Mouse (Mus musculus) erythroblast, adult 5-6 weeks (primary cell): ENCODE data around the gene Olfr715b. TPM values are rescaled to one million over a fixed set of nuclear protein-coding genes. Genes with fewer than 3 reads are reported as not detected.
"Not testable (repeated sequence)": the region's sequence is repeated elsewhere in the genome, so short reads cannot be mapped to it uniquely, and the experiment has no call there.

Experiments used
- ATAC-seq: replicated peaks from 2 replicates; pipeline ENCODE4 v1.8.0; 2016; ENCODE audit warnings: moderate number of reproducible peaks, mild to moderate bottlenecking, moderate TSS enrichment, inconsistent platforms; ENCODE audit not compliant: poor library complexity, low FRiP score, severe bottlenecking
- total RNA-seq, 2 experiments: library from RNA; stranded (forward) in 1 of 2; stranded (reverse) in 1 of 2; fragments of 150-400 nt in 1 of 2; fragments of 200-764, 138-1000 nt in 1 of 2; gene quantifications; 2 replicates each; pipeline versions ENCODE4 v1.2.3 to v1.2.4; 2015 to 2017; ENCODE audit warnings: low replicate concordance in 2 of 2

Gene Olfr715b
- total RNA-seq (2015; ENCODE audit: low replicate concordance) (not detected in 2 replicates), total RNA-seq (2017; ENCODE audit: low replicate concordance) (not detected in 2 replicates)

- not testable (repeated sequence) for ATAC-seq
Measured at GRCm38 (mm10) chr7:107110269-107110668, at the start of gene Olfr715b. Gene Olfr715b, minus strand, starts transcription at chr7:107110369.

GRCm38 (mm10) chr7:107138027-107138426 lies 27.9 kb upstream of the Olfr715b start, which contains the start of gene Olfr716:
Gene Olfr716, plus strand, starts transcription at chr7:107138327.
- not testable (repeated sequence) for ATAC-seq

GRCm38 (mm10) chr7:107130983-107131382 lies 20.8 kb upstream of the Olfr715b start, which contains the start of gene Olfr715:
Gene Olfr715, minus strand, starts transcription at chr7:107131083.
- not testable (repeated sequence) for ATAC-seq

DNA sequence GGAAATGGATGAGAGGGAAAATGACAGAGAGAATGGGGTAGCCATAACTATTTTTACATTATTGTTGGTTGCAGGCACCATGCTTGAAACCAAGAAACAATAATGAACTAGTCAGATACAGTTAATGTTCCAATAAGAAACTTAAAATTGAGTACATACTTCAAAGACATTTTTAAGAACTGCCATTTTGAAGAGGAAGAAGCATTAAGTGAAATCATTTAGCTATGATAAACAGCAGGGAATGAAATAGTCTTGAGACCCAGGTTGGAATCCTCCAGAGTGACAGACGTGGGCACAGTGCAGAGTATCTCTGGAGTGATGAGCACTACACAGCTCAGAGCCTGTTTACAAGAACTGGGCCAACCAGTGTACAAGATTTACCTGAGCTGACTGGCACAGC lies 17.2 kb downstream of the Olfr715b start, which contains the start of gene Olfr17:
Olfr17 (plus strand) TSS at position 301 of the 400 bp plus-strand sequence.
- ATAC-seq: no peak

- no peak for ATAC-seq
Measured at GRCm38 (mm10) chr7:107070681-107071080, 39.5 kb downstream of the Olfr715b start, which contains the start of gene Olfr714. Gene Olfr714, plus strand, starts transcription at chr7:107070981.

Other genes with a start within 250 kb of the Olfr715b start
- not detected in 2 replicates for gene Olfr704, start 247.2 kb downstream of the Olfr715b start, total RNA-seq (2015; ENCODE audit: low replicate concordance)
- not detected in 2 replicates for gene Olfr704, start 247.2 kb downstream of the Olfr715b start, total RNA-seq (2017; ENCODE audit: low replicate concordance)
- gene Olfr705, start 233.5 kb downstream of the Olfr715b start, total RNA-seq (2015; ENCODE audit: low replicate concordance): not detected in 2 replicates
- not detected in 2 replicates for gene Olfr705, start 233.5 kb downstream of the Olfr715b start, total RNA-seq (2017; ENCODE audit: low replicate concordance)
- gene Olfr706, start 222.2 kb downstream of the Olfr715b start, total RNA-seq (2015; ENCODE audit: low replicate concordance): not detected in 2 replicates
- 0.14 TPM in 1 of 2 replicates, not detected in the other for gene Olfr706, start 222.2 kb downstream of the Olfr715b start, total RNA-seq (2017; ENCODE audit: low replicate concordance)
- gene Olfr707, start 209.1 kb downstream of the Olfr715b start, total RNA-seq (2015; ENCODE audit: low replicate concordance): not detected in 2 replicates
- gene Olfr707, start 209.1 kb downstream of the Olfr715b start, total RNA-seq (2017; ENCODE audit: low replicate concordance): not detected in 2 replicates
- not detected in 2 replicates for gene Olfr1532-ps1, start 202.4 kb downstream of the Olfr715b start, total RNA-seq (2015; ENCODE audit: low replicate concordance)
- gene Olfr1532-ps1, start 202.4 kb downstream of the Olfr715b start, total RNA-seq (2017; ENCODE audit: low replicate concordance): not detected in 2 replicates
- not detected in 2 replicates for gene Olfr709-ps1, start 178.2 kb downstream of the Olfr715b start, total RNA-seq (2015; ENCODE audit: low replicate concordance)
- gene Olfr709-ps1, start 178.2 kb downstream of the Olfr715b start, total RNA-seq (2017; ENCODE audit: low replicate concordance): not detected in 2 replicates
- gene Olfr710, start 162.1 kb downstream of the Olfr715b start, total RNA-seq (2015; ENCODE audit: low replicate concordance): not detected in 2 replicates
- not detected in 2 replicates for gene Olfr710, start 162.1 kb downstream of the Olfr715b start, total RNA-seq (2017; ENCODE audit: low replicate concordance)
- not detected in 2 replicates for gene Olfr6, start 146.4 kb downstream of the Olfr715b start, total RNA-seq (2015; ENCODE audit: low replicate concordance)
- not detected in 2 replicates for gene Olfr6, start 146.4 kb downstream of the Olfr715b start, total RNA-seq (2017; ENCODE audit: low replicate concordance)
- gene Olfr711, start 134.9 kb downstream of the Olfr715b start, total RNA-seq (2015; ENCODE audit: low replicate concordance): not detected in 2 replicates
- not detected in 2 replicates for gene Olfr711, start 134.9 kb downstream of the Olfr715b start, total RNA-seq (2017; ENCODE audit: low replicate concordance)
- gene Olfr2, start 104.3 kb downstream of the Olfr715b start, total RNA-seq (2015; ENCODE audit: low replicate concordance): not detected in 2 replicates
- gene Olfr2, start 104.3 kb downstream of the Olfr715b start, total RNA-seq (2017; ENCODE audit: low replicate concordance): not detected in 2 replicates
- gene Olfr713, start 79.2 kb downstream of the Olfr715b start, total RNA-seq (2015; ENCODE audit: low replicate concordance): not detected in 2 replicates
- gene Olfr713, start 79.2 kb downstream of the Olfr715b start, total RNA-seq (2017; ENCODE audit: low replicate concordance): not detected in 2 replicates
- gene Olfr714, start 39.4 kb downstream of the Olfr715b start, total RNA-seq (2015; ENCODE audit: low replicate concordance): not detected in 2 replicates
- gene Olfr714, start 39.4 kb downstream of the Olfr715b start, total RNA-seq (2017; ENCODE audit: low replicate concordance): not detected in 2 replicates
- gene Olfr17, start 17.1 kb downstream of the Olfr715b start, total RNA-seq (2015; ENCODE audit: low replicate concordance): not detected in 2 replicates
- 0.56 TPM in 1 of 2 replicates, not detected in the other for gene Olfr17, start 17.1 kb downstream of the Olfr715b start, total RNA-seq (2017; ENCODE audit: low replicate concordance)
- gene Olfr715, start 20.7 kb upstream of the Olfr715b start, total RNA-seq (2015; ENCODE audit: low replicate concordance): not detected in 2 replicates
- gene Olfr715, start 20.7 kb upstream of the Olfr715b start, total RNA-seq (2017; ENCODE audit: low replicate concordance): not detected in 2 replicates
- not detected in 2 replicates for gene Olfr716, start 28.0 kb upstream of the Olfr715b start, total RNA-seq (2015; ENCODE audit: low replicate concordance)
- gene Olfr716, start 28.0 kb upstream of the Olfr715b start, total RNA-seq (2017; ENCODE audit: low replicate concordance): not detected in 2 replicates
- not detected in 2 replicates for gene Nlrp14, start 56.6 kb upstream of the Olfr715b start, total RNA-seq (2015; ENCODE audit: low replicate concordance)
- gene Nlrp14, start 56.6 kb upstream of the Olfr715b start, total RNA-seq (2017; ENCODE audit: low replicate concordance): not detected in 2 replicates
- not detected in 2 replicates for gene Rbmxl2, start 99.1 kb upstream of the Olfr715b start, total RNA-seq (2015; ENCODE audit: low replicate concordance)
- not detected in 2 replicates for gene Rbmxl2, start 99.1 kb upstream of the Olfr715b start, total RNA-seq (2017; ENCODE audit: low replicate concordance)